Mouse (Mus musculus) thymus, adult 2 months (tissue): ENCODE measurements around the gene Sgf29.

ENCODE experiments used
- CTCF ChIP-seq: fragments of 200-500 bp; IDR thresholded peaks from 2 replicates; pipeline ENCODE4 v1.5.1; 2012; ENCODE audit warnings: mild to moderate bottlenecking, control low read depth, low read length, moderate library complexity, borderline replicate concordance; ENCODE audit not compliant: control insufficient read depth, poor library complexity, insufficient read depth; ENCODE audit errors: extremely low read depth
- POLR2A ChIP-seq: fragments of 200-500 bp; IDR thresholded peaks from 2 replicates; pipeline ENCODE4 v1.6.1; 2012; ENCODE audit warnings: mild to moderate bottlenecking, low read length, control low read depth, moderate library complexity; ENCODE audit not compliant: control insufficient read depth, poor library complexity, insufficient read depth; ENCODE audit errors: extremely low read depth

DNA sequence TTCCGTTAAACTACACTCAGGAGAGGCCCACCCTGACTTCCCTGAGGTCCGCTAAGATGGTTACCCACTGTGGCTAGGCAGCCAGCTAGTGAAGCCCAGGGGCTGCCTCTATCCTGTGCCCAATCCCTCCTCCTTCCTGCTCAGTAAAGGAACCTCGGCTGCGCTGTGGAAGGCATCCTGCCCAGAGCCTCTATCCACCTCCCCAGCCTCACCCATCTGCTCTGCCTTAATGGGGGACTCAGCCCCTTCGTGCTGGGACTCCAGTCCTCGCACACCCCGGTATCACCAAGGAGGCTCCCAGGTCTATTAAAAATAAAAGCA, 54.6 kb downstream of the Sgf29 start:
- TF ChIP-seq CTCF, result no peak
- no peak for TF ChIP-seq POLR2A
